Mouse (Mus musculus) retina, adult 2 months (tissue): ENCODE results near the gene Fastkd5.
A peak's percentile ranks its signal among the peaks of the same experiment; 100 is the strongest.
"Not testable (repeated sequence)": the region's sequence is repeated elsewhere in the genome, so short reads cannot be mapped to it uniquely, and the experiment has no call there.

Source experiments
- DNase-seq: peaks from one replicate; pipeline ENCODE4 v3.0.0-alpha.2; 2012; ENCODE audit warnings: low read depth, low spot score

The Fastkd5 gene

DNA sequence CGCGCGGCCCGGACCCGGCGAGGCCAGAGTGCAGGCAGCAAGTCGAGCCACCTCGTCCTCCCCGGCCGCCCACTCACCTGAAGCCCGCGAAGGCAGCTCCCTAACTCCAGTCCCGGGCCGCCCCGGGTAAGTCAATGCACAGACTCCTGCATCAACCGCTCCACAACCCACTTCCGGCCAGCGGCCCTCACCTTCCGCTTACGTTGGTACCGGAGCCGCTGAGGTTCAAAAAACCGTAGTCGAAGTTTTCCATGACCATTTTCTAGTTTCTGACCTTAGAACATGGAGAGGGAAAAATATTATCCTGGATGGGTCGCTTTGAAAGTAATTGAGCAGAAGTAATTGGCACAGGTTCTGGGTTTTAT is at the start of gene Fastkd5, which contains the start of gene Ubox5:
Fastkd5 (minus strand) TSS at position 189 of the 365 bp plus-strand sequence.
Ubox5 (minus strand) TSS at position 200 of the 365 bp plus-strand sequence.
- peak; percentile 78 for DNase-seq

DNA sequence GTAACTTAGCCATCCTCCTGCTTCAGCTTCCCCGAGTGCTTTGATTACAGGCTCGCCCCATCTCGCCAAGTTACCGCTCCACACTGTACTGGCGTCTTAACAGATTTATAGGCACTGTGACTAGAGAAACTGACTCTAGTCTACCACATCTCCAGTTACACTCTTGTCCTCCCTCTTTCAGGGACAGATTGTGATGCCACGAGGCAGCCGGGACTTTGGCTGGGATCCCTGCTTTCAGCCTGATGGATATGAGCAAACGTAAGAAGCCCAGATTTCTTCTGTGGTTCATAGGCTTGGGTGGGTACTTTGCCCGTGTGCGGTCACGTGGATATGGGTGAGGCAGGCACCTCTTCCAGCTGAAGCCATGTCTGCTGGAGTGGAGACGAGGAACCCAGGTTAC is 49.3 kb upstream of the Fastkd5 start:
- no peak for DNase-seq

DNA sequence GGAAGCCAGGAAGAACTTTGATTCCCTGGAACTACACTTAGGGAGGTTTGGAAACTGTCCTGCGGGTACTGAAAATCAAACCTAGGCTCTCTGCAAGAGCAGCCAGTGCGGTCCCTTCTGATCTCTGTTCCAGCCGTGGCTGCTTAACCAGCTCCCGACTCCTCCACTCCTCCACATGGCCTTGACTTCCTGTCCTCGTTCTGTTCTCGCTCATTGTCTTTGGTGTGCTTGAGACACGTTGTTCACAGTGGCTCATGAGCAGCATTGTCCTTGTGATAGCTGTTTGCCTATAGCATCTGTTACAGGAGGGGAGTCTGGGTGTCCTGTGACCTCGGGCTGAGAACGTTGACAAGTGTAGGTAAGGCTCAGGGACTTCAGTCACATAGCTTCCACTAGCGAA is 47.4 kb upstream of the Fastkd5 start:
- no peak for DNase-seq

DNA sequence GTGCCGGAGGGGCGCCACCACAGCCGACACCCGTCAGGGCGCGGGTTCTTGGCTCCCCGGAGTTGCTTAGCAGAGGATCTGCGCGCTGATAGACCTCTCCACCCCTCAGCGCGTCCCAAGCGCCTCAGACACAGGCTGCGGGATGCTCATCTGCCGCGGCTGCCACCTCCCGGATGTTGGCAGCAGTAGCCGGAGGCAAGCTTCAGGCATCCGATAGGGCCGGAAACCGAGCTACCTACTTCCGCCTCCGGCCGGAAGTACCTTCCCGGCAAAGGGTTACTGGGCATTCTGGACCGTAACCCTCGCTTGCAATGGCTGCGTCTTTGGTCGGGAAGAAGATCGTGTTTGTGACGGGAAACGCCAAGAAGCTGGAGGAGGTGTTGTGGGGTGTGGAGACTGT is 37.7 kb upstream of the Fastkd5 start, which contains the start of gene Itpa:
Itpa (plus strand) TSS at position 52 of the 400 bp plus-strand sequence.
- DNase-seq: peak; percentile 75

DNA sequence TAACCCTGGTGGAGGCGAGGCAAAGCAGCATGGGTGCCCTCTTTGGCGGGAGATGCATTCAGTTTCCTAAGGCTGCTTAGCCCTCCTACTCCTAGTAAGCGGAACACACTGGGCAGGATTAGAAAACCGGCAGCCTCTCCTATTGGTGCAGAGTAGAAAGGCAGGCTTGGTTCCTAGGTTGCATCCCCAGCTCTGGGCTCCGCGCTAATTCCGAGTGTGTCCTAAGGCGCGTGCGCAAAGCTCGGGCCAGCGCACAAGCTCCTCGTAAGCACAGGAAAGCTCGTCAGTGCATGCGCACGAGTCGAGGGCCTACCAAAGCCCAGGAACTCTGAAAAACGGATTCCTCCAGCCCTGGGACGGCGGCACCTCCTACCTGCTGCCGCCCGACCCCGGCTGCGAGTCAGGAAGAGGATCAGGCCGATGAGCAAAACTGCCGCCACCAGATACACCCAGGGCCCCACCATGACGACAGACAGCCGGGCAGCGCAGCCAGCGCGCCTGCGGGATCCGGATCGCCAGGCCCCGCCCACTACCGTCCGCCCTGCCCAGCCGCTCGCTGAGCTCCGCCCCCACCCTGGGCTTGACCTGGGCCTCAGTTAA is 34.4 kb upstream of the Fastkd5 start, which contains the start of gene Ddrgk1:
Ddrgk1 (minus strand) TSS at position 558 of the 600 bp plus-strand sequence.
- peak; percentile 92 for DNase-seq

DNA sequence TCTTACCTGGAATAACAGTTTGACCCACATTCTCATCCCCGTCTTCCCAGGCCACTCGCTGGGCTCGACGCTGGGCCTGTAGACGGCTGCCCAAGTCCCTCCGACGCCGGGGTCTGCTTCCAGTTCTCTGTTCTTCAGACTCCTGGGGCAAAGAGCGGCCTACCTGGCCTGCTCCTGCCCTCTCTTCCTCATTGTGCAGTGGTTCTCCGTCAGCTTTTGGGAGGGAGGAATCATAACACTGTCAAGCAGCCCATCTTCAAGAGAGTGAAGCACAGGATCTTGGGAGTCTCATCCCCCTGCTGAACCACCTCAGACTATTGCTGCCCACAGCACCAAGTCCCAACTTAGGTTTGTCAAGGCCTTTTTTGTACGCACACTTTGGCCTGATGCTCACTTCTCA is 33.5 kb upstream of the Fastkd5 start:
- DNase-seq: no peak

DNA sequence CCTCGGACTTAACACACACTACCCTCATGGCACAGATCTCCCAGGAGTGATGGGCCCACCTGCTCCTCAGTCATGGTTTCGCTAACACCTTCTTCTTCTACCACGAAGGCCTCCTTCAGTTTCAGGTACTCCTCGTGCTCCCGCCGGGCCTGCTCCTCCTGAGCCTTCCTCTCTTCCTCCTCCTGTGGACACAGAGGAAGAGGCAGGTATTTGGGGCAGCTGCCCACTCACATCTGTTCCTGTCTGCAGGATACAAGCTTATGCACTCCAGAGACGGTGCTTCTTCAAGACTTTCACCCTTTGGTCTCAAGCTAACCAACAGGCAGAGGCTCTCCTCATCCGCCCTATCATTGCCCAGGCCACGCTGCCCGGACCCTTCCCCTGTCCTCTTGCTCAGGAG is 28.7 kb upstream of the Fastkd5 start:
- DNase-seq: no peak

DNA sequence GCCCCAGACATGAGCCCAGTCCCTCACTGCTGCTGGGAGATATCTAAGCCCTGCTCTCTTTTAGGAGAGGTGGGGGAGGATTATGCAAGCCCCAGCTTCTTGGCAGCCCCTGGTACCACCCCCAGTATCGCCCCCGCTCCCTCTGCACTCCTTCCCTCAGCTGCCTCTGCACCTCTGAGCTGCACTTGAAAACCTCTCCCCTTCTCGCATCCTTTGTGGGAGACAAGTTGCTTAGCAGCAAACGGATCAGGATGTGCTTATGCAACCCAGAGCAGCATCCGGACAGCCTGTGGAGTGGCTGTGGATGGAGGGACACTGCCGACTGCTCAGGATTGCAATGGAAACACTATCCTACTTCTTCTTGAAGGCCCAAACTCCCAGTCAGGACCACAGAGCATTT is 27.7 kb upstream of the Fastkd5 start:
- no peak for DNase-seq

DNA sequence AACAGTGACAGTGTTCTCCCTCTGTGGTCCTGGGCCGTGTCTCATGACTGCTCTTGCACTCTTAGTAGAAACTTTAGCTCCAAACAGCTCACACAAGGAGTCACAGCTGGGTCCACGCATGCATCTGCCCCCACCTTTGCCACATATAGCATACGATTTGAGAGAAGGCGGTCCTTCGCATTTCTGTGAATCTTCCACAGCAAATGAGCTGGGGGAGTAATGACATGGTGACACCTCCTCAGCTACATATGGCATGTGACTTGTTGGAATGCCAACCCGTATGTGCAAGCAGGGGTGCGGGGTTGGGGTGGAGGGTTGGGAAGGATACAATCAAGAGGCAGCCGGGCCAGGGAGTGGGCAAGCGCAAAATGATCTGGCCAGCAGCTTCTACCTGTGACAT is 26.7 kb upstream of the Fastkd5 start:
- no peak for DNase-seq

DNA sequence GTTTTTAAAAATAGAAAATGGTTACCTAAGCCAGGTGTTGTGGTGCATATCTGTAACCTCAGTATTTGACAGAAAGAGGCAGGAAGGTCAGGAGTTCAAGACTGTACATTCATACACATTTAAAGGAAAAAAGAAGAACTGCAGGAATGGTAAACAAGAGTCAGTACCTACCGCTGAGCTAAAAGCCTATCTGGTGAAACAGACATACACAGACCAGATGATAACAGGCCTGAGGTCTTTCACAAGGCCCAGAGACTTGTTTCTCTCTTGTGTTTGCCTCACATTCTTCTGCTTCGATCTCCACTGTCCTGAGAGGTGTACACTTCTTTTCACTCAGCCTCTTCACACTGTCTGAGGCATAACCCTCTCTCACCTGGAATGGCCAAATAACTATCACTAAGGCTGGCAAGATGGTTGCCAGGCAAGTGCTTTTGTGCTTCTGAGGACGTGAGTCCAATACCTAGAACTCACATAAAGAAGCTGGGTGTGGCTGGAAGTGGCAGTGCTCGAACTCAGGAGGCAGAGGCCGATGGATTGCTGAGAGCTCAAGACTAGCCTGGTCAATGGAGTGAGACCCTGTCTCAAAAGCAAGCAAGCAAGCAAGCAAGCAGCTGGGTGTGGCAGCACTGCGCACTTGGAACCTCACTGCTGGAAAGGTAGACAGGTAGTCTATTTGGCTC is 26.0 kb upstream of the Fastkd5 start:
- no peak for DNase-seq

DNA sequence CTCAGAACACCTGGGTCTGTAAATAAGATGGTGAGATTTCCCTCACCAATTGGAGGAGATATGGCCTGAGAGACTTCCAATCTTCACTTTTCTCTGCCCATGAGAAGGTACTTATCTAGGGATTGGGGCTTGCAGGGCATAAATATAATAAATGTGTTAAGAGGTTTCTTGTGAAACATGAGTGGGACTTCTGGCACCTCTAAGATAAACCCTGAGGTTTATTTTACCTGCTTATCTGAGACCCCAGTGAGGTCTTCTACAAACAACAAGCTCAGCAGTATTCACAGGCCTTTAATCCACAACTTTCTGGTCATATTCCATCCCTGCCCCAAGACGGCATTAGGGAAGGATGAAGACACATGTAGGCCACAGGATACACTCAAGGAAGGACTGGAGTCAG is 23.9 kb upstream of the Fastkd5 start:
- no peak for DNase-seq

DNA sequence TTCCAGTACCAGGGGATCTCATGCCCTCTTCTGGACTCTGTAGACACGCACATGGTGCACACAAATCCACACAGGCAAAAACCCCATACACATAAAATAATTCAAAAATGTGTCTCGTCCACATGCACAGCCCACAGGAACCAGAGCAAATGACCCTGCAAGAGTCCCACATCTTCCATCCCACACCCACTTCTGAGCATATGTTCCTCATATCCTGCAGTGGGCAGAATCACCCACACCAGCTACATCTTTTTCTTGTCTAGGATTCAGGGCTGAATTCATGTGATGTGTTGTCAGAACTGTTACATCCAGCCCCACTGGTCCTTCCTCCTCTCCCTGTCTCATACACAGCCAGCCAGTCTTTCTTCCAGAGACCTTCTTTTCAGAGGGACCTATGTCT is 23.5 kb upstream of the Fastkd5 start:
- DNase-seq: no peak

DNA sequence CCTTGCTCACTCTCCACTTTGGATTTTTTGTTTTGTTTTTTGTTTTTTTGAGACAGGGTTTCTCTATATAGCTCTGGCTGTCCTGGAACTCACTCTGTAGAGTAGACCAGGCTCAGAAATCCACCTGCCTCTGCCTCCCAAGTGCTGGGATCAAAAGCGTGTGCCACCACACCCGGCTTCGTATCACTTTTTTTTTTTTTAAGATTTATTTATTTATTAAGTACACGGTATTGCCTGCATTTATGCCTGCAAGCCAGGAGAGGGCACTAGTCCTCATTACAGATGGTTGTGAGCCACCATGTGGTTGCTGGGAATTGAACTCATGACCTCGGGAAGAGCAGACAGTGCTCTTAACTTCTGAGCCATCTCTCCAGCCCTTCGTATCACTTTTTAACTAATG is 19.2 kb upstream of the Fastkd5 start:
- not testable (repeated sequence) for DNase-seq

DNA sequence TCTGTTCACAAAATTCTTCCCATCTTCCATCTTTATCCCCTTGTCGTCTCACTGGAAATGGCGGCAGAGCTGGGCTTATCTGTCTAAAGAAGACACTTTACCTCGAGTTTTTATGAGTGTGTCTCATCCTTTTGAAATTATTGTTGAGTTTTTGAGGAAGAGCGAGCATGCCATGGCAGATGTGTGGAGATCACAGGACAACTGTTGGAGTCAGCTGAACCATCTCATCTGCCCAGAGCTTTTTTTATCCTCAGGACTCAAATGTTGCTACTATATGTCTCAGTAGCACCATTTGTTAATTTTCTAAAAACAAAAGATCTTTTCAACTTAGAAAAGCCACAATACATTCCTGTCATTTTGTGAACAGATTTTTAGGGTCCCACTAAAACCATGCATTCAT is 15.4 kb upstream of the Fastkd5 start:
- no peak for DNase-seq

DNA sequence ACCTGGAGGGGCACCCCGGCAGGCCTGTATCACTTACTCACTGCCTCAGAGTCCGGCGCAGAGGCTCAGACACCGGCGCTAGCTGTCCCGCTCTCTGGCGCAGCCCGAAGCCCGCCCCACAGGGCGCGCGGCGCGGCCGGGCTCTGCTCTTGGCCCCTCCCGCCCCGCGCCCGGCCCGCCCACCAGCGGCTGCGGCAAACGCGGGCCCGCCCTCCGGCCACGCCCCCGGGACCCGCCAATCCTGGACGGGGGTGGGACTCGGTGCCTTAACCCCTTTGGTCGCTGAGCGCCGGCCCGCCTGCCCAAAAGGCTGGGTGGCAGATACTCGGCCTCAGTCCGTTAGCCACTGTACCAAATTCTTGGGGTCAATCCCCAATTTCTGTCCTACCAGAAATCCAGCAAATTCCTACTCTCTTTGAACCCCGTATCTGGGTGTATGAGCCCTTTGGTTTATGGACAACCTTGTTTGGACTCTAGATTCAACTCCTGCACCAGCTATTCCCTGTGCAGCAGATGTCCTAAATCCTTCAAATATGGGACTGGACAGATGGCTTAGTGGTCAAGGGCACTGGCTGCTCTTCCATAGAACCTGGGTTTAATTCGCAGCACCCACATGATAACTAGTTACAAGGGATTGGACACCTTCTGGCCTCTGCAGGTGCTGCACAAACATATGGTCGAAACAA is 13.0 kb upstream of the Fastkd5 start, which contains the start of gene Lzts3:
Lzts3 (minus strand) TSS at position 120 of the 686 bp plus-strand sequence.
- no peak for DNase-seq

DNA sequence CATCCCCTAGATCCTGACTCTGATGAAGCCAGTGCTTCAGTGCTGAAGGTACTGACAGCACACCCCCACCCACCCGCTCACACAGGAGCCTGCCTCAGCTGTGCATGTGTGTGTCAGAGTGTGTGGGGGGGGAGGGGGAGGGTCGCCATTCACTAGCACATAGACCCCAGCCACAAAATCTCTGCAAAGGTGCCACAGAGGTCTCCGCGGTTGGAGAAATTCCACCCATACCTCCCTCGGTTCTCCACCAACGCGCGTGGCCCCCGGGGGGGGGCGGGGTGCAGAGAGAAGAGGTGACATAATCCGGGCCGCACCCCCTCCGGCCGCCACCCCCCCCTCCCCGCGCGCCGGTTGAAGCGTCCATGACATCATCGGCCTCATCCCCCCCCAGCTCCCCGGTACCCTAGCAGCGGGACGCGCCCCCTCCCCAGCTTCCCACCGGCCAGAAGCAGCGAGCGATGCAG is 12.4 kb upstream of the Fastkd5 start:
- DNase-seq: no peak

DNA sequence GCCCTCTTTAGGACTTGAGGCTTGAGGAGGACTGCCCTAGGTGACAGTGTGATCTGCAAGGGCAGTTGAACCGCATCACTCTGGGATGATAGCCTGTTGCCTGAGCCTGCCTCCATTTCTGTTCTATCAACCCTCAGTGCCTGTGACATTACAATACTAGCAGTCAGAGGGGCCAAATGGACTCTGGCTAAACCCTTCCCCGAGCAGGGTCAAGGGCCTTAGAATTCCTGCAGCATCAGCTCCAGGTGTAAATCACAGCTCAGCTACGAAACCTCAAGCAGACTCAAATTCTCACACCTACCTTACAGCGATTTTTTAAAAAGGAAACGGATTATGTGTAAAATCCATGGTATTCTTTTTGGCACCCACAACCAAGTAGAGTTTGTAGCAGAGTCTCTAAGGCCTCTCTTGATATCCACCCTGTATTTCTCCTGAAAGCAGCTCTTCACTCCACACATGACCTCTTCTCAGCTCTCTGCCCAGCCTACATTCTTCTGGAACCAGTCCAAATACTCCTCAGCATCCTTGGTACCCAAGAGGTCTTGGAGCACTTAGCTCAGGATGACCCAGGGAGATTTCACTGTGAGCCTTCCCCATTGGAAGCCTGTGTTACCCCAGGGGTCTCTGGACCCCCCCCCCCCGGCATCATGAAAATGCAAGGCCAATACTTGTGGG is 11.7 kb upstream of the Fastkd5 start:
- no peak for DNase-seq

DNA sequence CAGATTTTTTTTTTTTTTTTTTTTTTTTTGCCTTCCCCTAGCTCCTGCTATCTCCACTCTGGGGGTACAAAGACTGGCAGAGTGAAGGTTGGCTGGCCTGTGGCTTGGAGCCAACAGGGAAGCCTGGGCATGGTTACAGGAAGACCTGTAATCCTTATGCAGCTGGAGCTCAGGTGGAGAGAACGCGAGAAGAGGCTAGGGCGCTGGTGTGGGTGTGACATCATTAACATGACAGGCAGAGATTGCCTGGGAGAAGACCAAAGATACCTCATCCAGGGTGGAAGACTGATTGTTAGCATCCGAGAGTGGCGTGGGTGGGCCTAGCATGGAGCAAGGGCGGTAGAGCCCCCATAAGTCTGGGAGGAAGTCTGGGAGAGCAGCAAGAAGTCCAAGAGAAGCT is 9.4 kb upstream of the Fastkd5 start:
- DNase-seq: no peak

DNA sequence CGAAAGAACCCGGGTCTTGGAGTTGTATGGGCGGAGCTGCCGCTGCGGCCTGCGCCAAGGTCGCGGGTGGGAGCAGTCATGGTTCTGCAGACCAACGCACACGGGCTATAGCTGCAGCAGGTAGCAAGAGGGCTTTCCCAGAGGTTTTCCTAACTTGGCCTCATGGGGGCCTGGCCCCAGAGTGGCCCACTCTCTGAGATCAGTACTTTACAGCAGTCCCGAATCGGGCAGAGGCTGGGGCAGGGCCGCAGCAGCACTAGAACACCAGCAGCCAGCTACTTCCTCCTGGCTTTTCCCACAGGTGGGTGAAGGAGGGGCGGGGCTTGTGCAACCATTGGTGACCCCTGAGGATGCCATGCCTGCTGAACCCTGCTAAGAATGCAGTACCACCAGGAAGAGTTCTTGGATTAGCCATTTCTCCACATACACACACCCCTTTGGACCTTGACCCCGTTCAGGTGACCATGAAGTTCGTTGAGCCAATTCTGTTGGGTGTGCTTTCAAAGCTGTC is 8.3 kb upstream of the Fastkd5 start:
- DNase-seq: no peak

DNA sequence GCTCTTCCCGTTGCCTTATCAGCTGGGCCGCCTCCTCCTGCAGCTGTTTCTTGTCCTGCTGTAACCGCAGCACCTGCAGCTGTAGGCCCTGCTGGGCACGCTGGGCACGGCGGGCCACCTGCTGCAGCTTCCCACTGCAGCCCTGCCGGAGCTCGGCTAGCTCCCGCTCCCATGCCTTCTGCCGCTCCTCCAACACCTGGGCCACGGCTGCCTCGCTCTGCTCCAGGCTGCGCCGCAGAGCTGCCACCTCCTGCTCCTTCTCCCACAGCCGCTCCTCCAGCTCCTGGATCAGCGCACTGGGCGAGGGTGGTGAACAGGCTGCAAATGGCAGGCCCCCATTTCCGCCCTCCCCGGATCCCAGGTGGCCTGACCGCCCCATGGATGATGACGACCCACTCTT is 6.0 kb upstream of the Fastkd5 start:
- DNase-seq: no peak

DNA sequence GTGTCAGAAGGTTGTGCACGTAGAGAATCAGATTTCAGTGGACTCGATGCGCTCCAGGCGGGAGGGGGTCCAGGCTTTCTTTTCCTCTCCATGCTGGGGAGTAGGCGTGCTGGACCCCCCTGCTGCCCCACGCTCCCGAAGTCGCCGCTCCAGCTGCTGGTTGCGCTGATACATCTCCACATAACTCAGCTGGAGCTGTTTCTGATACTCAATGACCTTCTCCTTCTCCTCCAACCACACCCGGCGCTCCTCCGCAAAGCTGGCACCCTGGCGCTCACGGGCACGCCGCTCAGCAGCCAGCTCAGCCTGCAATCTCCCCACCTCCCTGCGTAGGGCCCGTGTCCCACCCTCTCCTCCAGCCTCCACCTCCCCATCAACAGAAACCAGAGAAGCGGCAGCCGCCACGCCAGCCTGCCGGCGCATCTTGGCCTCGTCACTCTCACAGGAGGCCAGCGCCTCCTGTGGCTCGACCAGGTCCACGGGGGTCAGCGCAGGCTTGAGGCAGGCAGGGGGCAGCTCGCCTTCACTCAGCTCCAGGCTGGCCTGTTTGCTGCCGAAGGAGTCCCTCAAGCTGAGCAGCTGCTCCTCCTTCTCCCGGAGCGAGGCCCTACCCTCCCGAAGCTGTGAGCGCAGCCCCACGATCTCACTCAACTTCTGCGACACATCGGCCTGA is 5.0 kb upstream of the Fastkd5 start:
- DNase-seq: no peak
